Mouse (Mus musculus) forebrain, embryonic 16.5 days (tissue): ENCODE results near the gene Lrriq3. TPM values are rescaled to one million over a fixed set of nuclear protein-coding genes. Genes with fewer than 3 reads are reported as not detected.

Experiments used
- ATAC-seq: fragments of 200-750 bp; cut with Nextera tagmentation; 2 replicates; pipeline ENCODE4 v1.8.0; 2017; ENCODE audit warnings: mild to moderate bottlenecking, moderate library complexity
- H3K27ac ChIP-seq: fragments of 300-500 bp; sonication (generic); 2 replicates; pipeline ENCODE4 v1.5.1; 2014; ENCODE audit warnings: low read length, control low read depth
- H3K27me3 ChIP-seq: fragments of 300-500 bp; sonication (generic); replicated peaks from 2 replicates; pipeline ENCODE4 v1.6.1; 2014; ENCODE audit warnings: low read length; ENCODE audit not compliant: control insufficient read depth, insufficient read depth
- H3K36me3 ChIP-seq: fragments of 300-500 bp; sonication (generic); 2 replicates; pipeline ENCODE4 v1.6.1; 2014; ENCODE audit not compliant: control insufficient read depth, insufficient read depth
- H3K4me1 ChIP-seq: fragments of 300-500 bp; sonication (generic); replicated peaks from 2 replicates; pipeline ENCODE4 v1.6.1; 2014; ENCODE audit warnings: low read length; ENCODE audit not compliant: control insufficient read depth, insufficient read depth
- H3K4me2 ChIP-seq: fragments of 300-500 bp; sonication (generic); 2 replicates; pipeline ENCODE4 v1.6.1; 2014; ENCODE audit warnings: mild to moderate bottlenecking, low read length, control low read depth
- H3K4me3 ChIP-seq: fragments of 300-500 bp; sonication (generic); replicated peaks from 2 replicates; pipeline ENCODE4 v1.5.1; 2014; ENCODE audit warnings: mild to moderate bottlenecking, low read length, control low read depth
- H3K9ac ChIP-seq: fragments of 300-500 bp; sonication (generic); replicated peaks from 2 replicates; pipeline ENCODE4 v1.6.1; 2014; ENCODE audit warnings: low read depth, low read length, control low read depth
- H3K9me3 ChIP-seq: fragments of 300-500 bp; sonication (generic); 2 replicates; pipeline ENCODE4 v1.6.1; 2016; ENCODE audit warnings: low read length; ENCODE audit not compliant: control insufficient read depth
- WGBS: fragments of 180-500 bp; shearing (Covaris S2); extraction: QIAGEN DNeasy Blood & Tissue Kit; methylation state at CpG from one replicate; pipeline ENCODE4 v1.1.7; 2014; 5-methylcytosine and 5-hydroxymethylcytosine counted together
- polyA plus RNA-seq: library from polyadenylated mRNA; unstranded; fragments of >200 nt; fragmentation: Nextera tagmentation; extraction: Ambion mirVana; gene quantifications from 2 replicates; pipeline ENCODE4 v1.2.1, GENCODE M21; 2015

Lrriq3 gene
- 0.71 and 1.0 TPM in 2 replicates for polyA plus RNA-seq

GRCm38 (mm10) chr3:155093116-155093956, at the start of gene Lrriq3, which contains the start of gene Fpgt:
Lrriq3 (plus strand) TSS chr3:155093434.
Fpgt (minus strand) TSS chr3:155093403.
- Histone ChIP-seq H3K36me3 (no peaks in the 10 kb centered on the region), H3K9me3 (no peaks in the 10 kb centered on the region), H3K4me1 (peaks cover 4% of the 10 kb centered on the region; the same call in 1 of the 2 replicates), H3K27ac (peak within 1 kb of the TSS; percentile 68), H3K9ac (peak within 1 kb of the TSS; percentile 52), H3K4me3 (peak within 1 kb of the TSS; percentile 53), H3K27me3 (no peaks in the 10 kb centered on the region), H3K4me2 (peak within 1 kb of the TSS; percentile 55)
- peak; percentile 99 for ATAC-seq
- under 1% methylated on average over 44 of the region's 47 CpGs for WGBS

DNA sequence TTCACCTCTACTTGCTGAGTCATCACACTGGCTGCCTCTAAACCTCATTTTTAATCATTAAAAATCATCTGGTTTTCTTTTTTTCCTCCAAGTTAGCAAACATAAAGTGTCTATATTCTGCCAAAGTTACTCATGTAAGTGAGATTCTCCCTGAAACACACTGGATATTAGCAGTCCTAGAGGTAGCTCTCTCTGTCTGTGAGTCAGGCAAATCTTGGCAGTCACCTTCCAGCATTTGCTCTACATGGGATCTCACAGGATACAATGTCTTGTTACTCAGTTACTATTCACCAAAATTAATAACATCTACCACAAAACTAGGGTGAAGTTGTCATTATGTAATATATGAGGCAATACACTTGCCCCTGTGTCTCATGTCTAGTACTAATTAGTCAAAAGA, 41.2 kb upstream of the Lrriq3 start:
- Histone ChIP-seq H3K27me3 (no peaks in the 10 kb centered on the region), H3K9ac (no peak overlapping the region), H3K36me3 (no peaks in the 10 kb centered on the region), H3K27ac (no peak overlapping the region), H3K4me1 (no peaks in the 10 kb centered on the region), H3K9me3 (no peaks in the 10 kb centered on the region), H3K4me3 (no peak overlapping the region), H3K4me2 (no peak overlapping the region)
- ATAC-seq, result no peak

DNA sequence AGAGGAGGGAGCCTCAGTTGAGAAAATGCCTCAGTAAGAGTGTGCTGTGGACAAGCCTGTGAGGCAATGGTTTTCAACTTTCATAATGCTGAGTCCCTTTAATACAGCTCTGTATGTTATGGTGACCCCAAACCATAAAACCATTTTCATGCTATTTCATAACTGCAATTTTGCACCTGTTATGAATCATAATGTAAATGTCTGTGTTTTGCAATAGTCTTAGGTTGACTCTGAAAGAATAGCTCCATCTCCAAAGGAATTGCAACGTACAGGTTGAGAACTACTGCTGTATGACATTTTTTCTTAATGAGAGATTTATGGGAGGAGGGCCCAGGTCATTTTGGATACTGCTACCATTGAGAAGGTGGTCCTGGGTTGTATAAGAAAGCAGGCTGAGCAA, 40.0 kb upstream of the Lrriq3 start:
- 73% methylated on average over 1 of the region's 1 CpGs for WGBS
- no peaks in the 10 kb centered on the region for H3K36me3 ChIP-seq

DNA sequence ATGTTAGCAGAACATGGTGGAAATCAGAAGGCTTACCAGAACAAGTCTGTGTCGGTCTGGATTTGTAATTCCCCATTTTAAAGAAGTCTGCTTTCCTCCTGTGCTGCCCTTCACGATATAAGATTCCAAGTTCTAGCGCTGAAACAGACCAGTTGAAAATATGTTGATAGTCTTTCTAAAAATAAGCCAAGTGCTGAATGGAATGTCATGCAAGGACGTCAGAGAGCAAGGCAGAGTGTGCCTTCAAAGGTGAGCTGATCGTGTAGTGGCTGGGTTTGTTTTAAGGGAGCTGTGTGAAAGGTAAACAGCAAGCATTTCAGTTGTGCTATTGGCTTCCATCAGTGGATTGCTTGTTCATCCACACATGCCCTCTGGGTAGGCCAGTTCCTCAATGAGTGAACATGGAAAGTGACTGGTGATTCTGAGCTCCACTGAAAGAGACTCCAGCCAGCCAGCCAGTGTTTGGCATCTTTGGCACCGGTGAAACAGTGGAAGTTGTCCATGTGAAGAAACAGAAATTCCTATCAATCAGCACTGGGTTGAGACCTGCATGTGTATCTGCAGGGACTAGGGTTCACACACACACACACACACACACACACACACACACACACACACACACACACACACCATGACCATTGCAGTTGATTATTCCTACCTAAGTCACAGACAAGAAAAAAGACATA, 37.9 kb upstream of the Lrriq3 start, which contains the start of gene Tnni3k:
TSS of gene Tnni3k (minus strand) at position 177 of the 686 bp plus-strand sequence.
- H3K9ac ChIP-seq, result no peak within 1 kb of the TSS
- WGBS, result 79% methylated on average over 6 of the region's 6 CpGs
- ATAC-seq, result no peak

More for the DNA sequence above, 40.0 kb upstream of the Lrriq3 start:
- no peaks in the 10 kb centered on the region for H3K9me3 ChIP-seq
- H3K9ac ChIP-seq, result no peak overlapping the region
- ATAC-seq, result no peak
- no peak overlapping the region for H3K4me3 ChIP-seq
- no peaks in the 10 kb centered on the region for H3K27me3 ChIP-seq
- H3K4me1 ChIP-seq, result no peaks in the 10 kb centered on the region
- no peak overlapping the region for H3K27ac ChIP-seq
- H3K4me2 ChIP-seq, result no peak overlapping the region

GRCm38 (mm10) chr3:155056606-155057005, 36.6 kb upstream of the Lrriq3 start:
- Histone ChIP-seq H3K9ac (no peak overlapping the region), H3K9me3 (no peaks in the 10 kb centered on the region), H3K27me3 (no peaks in the 10 kb centered on the region), H3K4me1 (no peaks in the 10 kb centered on the region), H3K4me3 (no peak overlapping the region), H3K27ac (no peak overlapping the region), H3K4me2 (no peak overlapping the region), H3K36me3 (no peaks in the 10 kb centered on the region)
- no peak for ATAC-seq

More for the DNA sequence above, 37.9 kb upstream of the Lrriq3 start, which contains the start of gene Tnni3k:
- no peaks in the 10 kb centered on the region for H3K36me3 ChIP-seq
- H3K4me3 ChIP-seq, result no peak within 1 kb of the TSS
- no peak within 1 kb of the TSS for H3K27ac ChIP-seq
- H3K4me1 ChIP-seq, result no peaks in the 10 kb centered on the region
- no peaks in the 10 kb centered on the region for H3K27me3 ChIP-seq
- H3K9me3 ChIP-seq, result no peaks in the 10 kb centered on the region
- H3K4me2 ChIP-seq, result no peak within 1 kb of the TSS

GRCm38 (mm10) chr3:155057566-155057965, 35.7 kb upstream of the Lrriq3 start:
- Histone ChIP-seq H3K9me3 (no peaks in the 10 kb centered on the region), H3K27me3 (no peaks in the 10 kb centered on the region), H3K9ac (no peak overlapping the region), H3K36me3 (no peaks in the 10 kb centered on the region), H3K4me1 (no peaks in the 10 kb centered on the region), H3K27ac (no peak overlapping the region), H3K4me3 (no peak overlapping the region), H3K4me2 (no peak overlapping the region)
- ATAC-seq, result no peak

DNA sequence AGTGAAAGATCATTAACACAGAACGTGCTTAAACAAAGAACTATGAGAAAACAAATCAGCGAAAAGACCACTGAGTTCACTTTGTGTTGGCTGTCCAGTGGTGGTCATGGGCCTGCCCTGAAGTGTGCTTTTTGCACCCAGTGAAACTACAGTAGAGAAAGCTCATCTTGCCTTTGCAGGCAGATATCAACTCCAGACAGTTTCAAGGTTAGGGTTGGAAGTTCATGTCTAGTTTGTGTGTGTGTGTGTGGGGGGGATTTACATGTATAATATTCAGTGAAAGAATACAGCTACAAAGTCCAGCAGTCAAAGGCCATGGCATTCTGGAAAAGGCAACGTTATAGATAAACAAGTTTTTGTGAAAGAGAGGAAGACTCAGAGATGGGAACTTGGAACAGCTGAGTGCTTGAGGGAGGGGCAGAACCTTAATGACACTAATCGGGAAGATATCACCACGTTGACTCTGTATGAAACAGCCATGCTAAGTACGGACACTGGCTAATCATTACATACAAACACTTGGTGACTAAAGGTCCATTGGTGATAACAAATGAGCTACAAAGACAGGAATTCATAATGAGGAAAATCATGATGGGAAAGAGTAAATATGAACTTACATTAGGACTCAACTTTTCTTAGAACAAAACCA, 34.3 kb upstream of the Lrriq3 start:
- Histone ChIP-seq H3K9ac (no peak overlapping the region), H3K36me3 (no peaks in the 10 kb centered on the region), H3K4me1 (no peaks in the 10 kb centered on the region), H3K27me3 (no peaks in the 10 kb centered on the region), H3K9me3 (no peaks in the 10 kb centered on the region), H3K4me2 (no peak overlapping the region), H3K27ac (no peak overlapping the region), H3K4me3 (no peak overlapping the region)
- ATAC-seq, result no peak
- 83% methylated on average over 6 of the region's 6 CpGs for WGBS

GRCm38 (mm10) chr3:155059449-155059822, 33.8 kb upstream of the Lrriq3 start:
- no peak overlapping the region for H3K27ac ChIP-seq
- H3K36me3 ChIP-seq, result no peaks in the 10 kb centered on the region
- no peaks in the 10 kb centered on the region for H3K9me3 ChIP-seq
- ATAC-seq, result no peak
- no peaks in the 10 kb centered on the region for H3K27me3 ChIP-seq
- no peak overlapping the region for H3K4me3 ChIP-seq
- H3K9ac ChIP-seq, result no peak overlapping the region
- H3K4me1 ChIP-seq, result no peaks in the 10 kb centered on the region
- no peak overlapping the region for H3K4me2 ChIP-seq

DNA sequence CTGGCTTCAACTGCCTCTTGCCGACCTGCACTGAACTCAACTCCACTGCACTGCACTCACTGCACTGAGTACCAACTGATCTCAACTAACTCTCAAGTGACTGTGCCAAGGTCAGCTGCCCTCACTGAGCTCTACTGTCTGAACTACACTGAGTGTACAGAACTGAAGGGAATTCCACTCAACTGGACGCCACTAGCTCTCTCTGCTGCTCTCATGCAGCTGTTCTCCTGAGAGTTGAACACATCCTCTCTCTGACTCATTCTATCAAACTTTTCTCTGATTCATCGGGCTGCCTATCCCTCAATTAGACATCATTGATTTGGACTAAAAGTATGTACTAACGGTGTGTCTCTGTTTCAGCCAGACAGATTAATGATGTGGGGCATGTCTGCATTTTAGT, 15.3 kb upstream of the Lrriq3 start:
- Histone ChIP-seq H3K9ac (no peak overlapping the region), H3K4me3 (no peak overlapping the region), H3K27ac (no peak overlapping the region), H3K36me3 (no peaks in the 10 kb centered on the region), H3K9me3 (no peaks in the 10 kb centered on the region), H3K4me2 (no peak overlapping the region), H3K27me3 (no peaks in the 10 kb centered on the region), H3K4me1 (no peaks in the 10 kb centered on the region)
- 85% methylated on average over 4 of the region's 4 CpGs for WGBS
- ATAC-seq, result no peak
